Mouse (Mus musculus): ENCODE data around the gene Serpinb6e. TPM values are rescaled to one million over a fixed set of nuclear protein-coding genes. Genes with fewer than 3 reads are reported as not detected.

The Serpinb6e gene
- not detected for polyA plus RNA-seq (2017; shearing (Covaris generic))

GRCm38 (mm10) chr13:33843308-33843707 lies at the start of gene Serpinb6e:
TSS of gene Serpinb6e (minus strand) at chr13:33843408.
- no peak for ATAC-seq

- no peak for ATAC-seq
Observed at GRCm38 (mm10) chr13:33830751-33831150, 12.5 kb downstream of the Serpinb6e start.

GRCm38 (mm10) chr13:33823421-33823820 lies 19.8 kb downstream of the Serpinb6e start:
- ATAC-seq, result no peak

GRCm38 (mm10) chr13:33821490-33822143 lies 21.6 kb downstream of the Serpinb6e start:
- ATAC-seq, result no peak

Other genes with a start within 250 kb of the Serpinb6e start
- not detected for gene Serpinb6d, start 182.0 kb downstream of the Serpinb6e start, polyA plus RNA-seq (2017; shearing (Covaris generic))
- under 1 TPM in 1 of 2 experiments, not detected in 1; 0.48 TPM for gene Serpinb6c, start 62.3 kb upstream of the Serpinb6e start, polyA plus RNA-seq (2017; shearing (Covaris generic))
- 1 to 10 TPM; 6.9 to 9.8 TPM for gene Nqo2, start 121.3 kb upstream of the Serpinb6e start, polyA plus RNA-seq (2017; shearing (Covaris generic))
- 10 to 100 TPM; 10.4 to 18.0 TPM for gene Ripk1, start 159.0 kb upstream of the Serpinb6e start, polyA plus RNA-seq (2017; shearing (Covaris generic))
- gene Serpinb6a, start 159.4 kb upstream of the Serpinb6e start, polyA plus RNA-seq (2017; shearing (Covaris generic)), result 10 to 100 TPM; 30.8 to 36.8 TPM
- 10 to 100 TPM; 29.9 to 36.0 TPM for gene Bphl, start 194.2 kb upstream of the Serpinb6e start, polyA plus RNA-seq (2017; shearing (Covaris generic))
- gene Tubb2a, start 234.6 kb upstream of the Serpinb6e start, polyA plus RNA-seq (2017; shearing (Covaris generic)), result 10 to 100 TPM; 17.8 to 20.1 TPM